20 mouse cellular contexts compared by ENCODE assay signal in genomic region chr14:78878402-78879045, GRCm38 (mm10). TPM values are rescaled to one million over a fixed set of nuclear protein-coding genes. Genes with fewer than 3 reads are reported as not detected.
DNase-seq lines count a peak whose midpoint lies in the region; ATAC-seq and TF ChIP-seq lines count a peak whose summit lies in the region.
"Had no signal": no experiment of that assay in that cellular context is flagged by ENCODE, and none has a peak within 500 bp of the region (broad histone marks: within the 10 kb centered on the region; RNA-seq: fewer than 3 reads in every experiment).

No protein-coding gene starts in this region.

- H3K36me3 ChIP-seq in forebrain, embryonic 15.5 days, result no peaks in the 10 kb centered on the region
- no peaks in the 10 kb centered on the region for H3K36me3 ChIP-seq in forebrain, embryonic 12.5 days (replicated peaks)
- no peaks in the 10 kb centered on the region for H3K36me3 ChIP-seq in C2C12 (ENCODE audit: control insufficient read depth, insufficient read depth)
- no peaks in the 10 kb centered on the region for H3K36me3 ChIP-seq in forebrain, embryonic 16.5 days (ENCODE audit: control insufficient read depth, insufficient read depth)
- H3K36me3 ChIP-seq: liver, embryonic 15.5 days had no signal

- DNase-seq in layer of hippocampus, adult 2 months (ENCODE audit: low spot score in 2 of 2), result peak; percentile 45 to 46
- no peak for DNase-seq in layer of hippocampus, adult 9-10 months (ENCODE audit: low spot score)
- no peak for DNase-seq in cerebellum, postnatal 10 days
- DNase-seq: B cell, adult 2 months; cerebellum, adult 8-10 months; embryo, embryonic 11 days; gastrocnemius, postnatal 10 days; heart, postnatal 14 days; kidney, adult 2 months; kidney, postnatal 4 days; right cerebral cortex, postnatal 4 days; thymus, adult 2 months had no signal

- no peak overlapping the region for H3ac ChIP-seq in C2C12 (ENCODE audit: control insufficient read depth, insufficient read length, low read depth)

- TF ChIP-seq CTCF in layer of hippocampus, adult 2 months (conservative IDR thresholded peaks at IDR 0.05), result no peak
- no peak for TF ChIP-seq CTCF in C2C12 (IDR thresholded peaks at IDR 0.05; ENCODE audit: control insufficient read depth, insufficient read depth, insufficient read length)

- H3K27ac ChIP-seq in forebrain, embryonic 15.5 days (replicated peaks), result no peak overlapping the region
- no peak overlapping the region for H3K27ac ChIP-seq in forebrain, embryonic 12.5 days
- H3K27ac ChIP-seq in layer of hippocampus, adult 2 months, result peak overlapping the region; percentile 66
- no peak overlapping the region for H3K27ac ChIP-seq in forebrain, embryonic 16.5 days (ENCODE audit: low read length)
- H3K27ac ChIP-seq: hindbrain, postnatal 0 days; liver, embryonic 15.5 days had no signal

- no peak overlapping the region for H3K4me2 ChIP-seq in forebrain, embryonic 15.5 days (replicated peaks)
- no peak overlapping the region for H3K4me2 ChIP-seq in forebrain, embryonic 12.5 days
- H3K4me2 ChIP-seq in forebrain, embryonic 16.5 days (ENCODE audit: low read length), result no peak overlapping the region
- H3K4me2 ChIP-seq: liver, embryonic 15.5 days had no signal

- H3K79me3 ChIP-seq in C2C12 (ENCODE audit: low read depth), result no peaks in the 10 kb centered on the region

- 65% methylated on average over 13 of the region's 13 CpGs for WGBS in forebrain, embryonic 15.5 days
- 72% methylated on average over 13 of the region's 13 CpGs for WGBS in forebrain, embryonic 12.5 days
- WGBS in forebrain, embryonic 16.5 days, result 59% methylated on average over 13 of the region's 13 CpGs

- peak; percentile 58; the same call in 1 of the 2 replicates for ATAC-seq in forebrain, embryonic 15.5 days (replicated peaks)
- no peak for ATAC-seq in forebrain, embryonic 12.5 days (ENCODE audit: low FRiP score)
- peak; percentile 72 for ATAC-seq in forebrain, embryonic 16.5 days
- ATAC-seq in cerebellum, adult (ENCODE audit: insufficient number of reproducible peaks, low FRiP score, low TSS enrichment), result no peak
- ATAC-seq: activated CD4-positive, CD25-positive, alpha-beta regulatory T cell, adult 4 months; hindbrain, postnatal 0 days had no signal

- no peak overlapping the region for H3K9ac ChIP-seq in forebrain, embryonic 15.5 days (replicated peaks)
- H3K9ac ChIP-seq in forebrain, embryonic 12.5 days, result no peak overlapping the region
- no peak overlapping the region for H3K9ac ChIP-seq in forebrain, embryonic 16.5 days (replicated peaks; ENCODE audit: low read depth, low read length)
- H3K9ac ChIP-seq: liver, embryonic 15.5 days had no signal

- no peak overlapping the region for H3K4me3 ChIP-seq in forebrain, embryonic 15.5 days
- H3K4me3 ChIP-seq in forebrain, embryonic 12.5 days (replicated peaks), result no peak overlapping the region
- no peak overlapping the region for H3K4me3 ChIP-seq in layer of hippocampus, adult 2 months
- H3K4me3 ChIP-seq in C2C12 (ENCODE audit: insufficient read depth, poor library complexity, severe bottlenecking), result no peak overlapping the region
- no peak overlapping the region for H3K4me3 ChIP-seq in forebrain, embryonic 16.5 days (replicated peaks; ENCODE audit: low read length)
- H3K4me3 ChIP-seq: liver, embryonic 15.5 days had no signal

- H3K79me2 ChIP-seq in C2C12 (ENCODE audit: control insufficient read depth, insufficient read depth), result peaks cover 19% of the 10 kb centered on the region

- 0 out of 2 replicates have a peak, but pooled peaks cover 5% of the 10 kb centered on the region for H3K4me1 ChIP-seq in forebrain, embryonic 15.5 days
- H3K4me1 ChIP-seq in forebrain, embryonic 12.5 days, result peaks cover 4% of the 10 kb centered on the region
- H3K4me1 ChIP-seq in forebrain, embryonic 16.5 days (replicated peaks; ENCODE audit: control insufficient read depth, insufficient read depth, low read length), result 0 out of 2 replicates have a peak, but pooled peaks cover under 1% of the 10 kb centered on the region

- H3K9me3 ChIP-seq in forebrain, embryonic 15.5 days, result no peaks in the 10 kb centered on the region
- no peaks in the 10 kb centered on the region for H3K9me3 ChIP-seq in forebrain, embryonic 12.5 days
- no peaks in the 10 kb centered on the region for H3K9me3 ChIP-seq in forebrain, embryonic 16.5 days (ENCODE audit: control insufficient read depth, low read length)
- H3K9me3 ChIP-seq: liver, embryonic 15.5 days had no signal

- H3K27me3 ChIP-seq in forebrain, embryonic 15.5 days, result no peaks in the 10 kb centered on the region
- no peaks in the 10 kb centered on the region for H3K27me3 ChIP-seq in forebrain, embryonic 12.5 days
- no peaks in the 10 kb centered on the region for H3K27me3 ChIP-seq in C2C12 (ENCODE audit: control insufficient read depth, insufficient read depth, insufficient read length)
- H3K27me3 ChIP-seq in forebrain, embryonic 16.5 days (replicated peaks; ENCODE audit: control insufficient read depth, insufficient read depth, low read length), result no peaks in the 10 kb centered on the region
- H3K27me3 ChIP-seq: liver, embryonic 15.5 days had no signal

TF ChIP-seq in C2C12, 6 proteins besides CTCF, POLR2A, EP300 and RAD21:
- TF ChIP-seq CEBPB (IDR thresholded peaks at IDR 0.05; ENCODE audit: low read depth) (no peak), MYOD1 (IDR thresholded peaks at IDR 0.05; ENCODE audit: control insufficient read depth, insufficient read length, low read depth) (peak; percentile 69), FOSL1 (IDR thresholded peaks at IDR 0.05; ENCODE audit: insufficient read depth, low read length, poor library complexity, severe bottlenecking) (no peak)

RNA-seq across cellular contexts. Expression of gene Vwa8, which starts 29.7 kb away (rescaled TPM):
- polyA plus RNA-seq in forebrain, embryonic 15.5 days (2015; fragmentation: Nextera tagmentation; extraction: Ambion mirVana), result 5.1 and 5.9 TPM in 2 replicates
- polyA plus RNA-seq in forebrain, embryonic 12.5 days (2016; fragmentation: Nextera tagmentation; extraction: Ambion mirVana), result 8.0 and 8.2 TPM in 2 replicates
- 10 to 100 TPM; 29.4 to 31.0 TPM for total RNA-seq in layer of hippocampus, adult 2 months (2021)
- 13.9 TPM for polyA plus RNA-seq in C2C12 (2012; fragmentation: generic; extraction: Trizol)
- polyA plus RNA-seq in forebrain, embryonic 16.5 days (2015; fragmentation: Nextera tagmentation; extraction: Ambion mirVana), result 5.4 and 6.3 TPM in 2 replicates

Comparison
In these comparisons a context has a peak if more than half of its experiments do, and no peak if none do; other contexts are left out.
1. ATAC-seq: peak in forebrain, embryonic 15.5 days (single experiment) and forebrain, embryonic 16.5 days (single experiment); none in forebrain, embryonic 12.5 days (single experiment) and cerebellum, adult (single experiment).
2. DNase-seq: peak in layer of hippocampus, adult 2 months (2 of 2); none in layer of hippocampus, adult 9-10 months (single experiment) and cerebellum, postnatal 10 days (0 of 2).